Mouse (Mus musculus) small intestine, adult 2 months (tissue): ENCODE data around the gene Pou2f3. TPM values are rescaled to one million over a fixed set of nuclear protein-coding genes. Genes with fewer than 3 reads are reported as not detected.

Experiments used
- H3K27ac ChIP-seq: fragments of 200-500 bp; 2 replicates; pipeline ENCODE4 v1.5.1; 2012; ENCODE audit warnings: low read depth, low read length, control low read depth, inconsistent platforms; ENCODE audit not compliant: insufficient read depth
- H3K27me3 ChIP-seq: fragments of 200-500 bp; 2 replicates; pipeline ENCODE4 v1.6.1; 2012; ENCODE audit warnings: mild to moderate bottlenecking, moderate library complexity, low read length, inconsistent platforms; ENCODE audit not compliant: control insufficient read depth, insufficient read depth
- H3K36me3 ChIP-seq: fragments of 200-500 bp; 2 replicates; pipeline ENCODE4 v1.6.1; 2012; ENCODE audit warnings: mild to moderate bottlenecking, low read length, control low read depth, inconsistent platforms; ENCODE audit not compliant: control insufficient read depth, insufficient read depth
- H3K4me1 ChIP-seq: fragments of 200-500 bp; 2 replicates; pipeline ENCODE4 v1.6.1; 2012; ENCODE audit warnings: low read length, inconsistent platforms, mixed read lengths; ENCODE audit not compliant: control insufficient read depth, insufficient read depth, insufficient read length
- H3K4me3 ChIP-seq: fragments of 200-500 bp; 2 replicates; pipeline ENCODE4 v1.5.1; 2012; ENCODE audit warnings: low read depth, mild to moderate bottlenecking, control low read depth, inconsistent platforms, low read length, moderate library complexity
- CTCF ChIP-seq: fragments of 200-500 bp; IDR thresholded peaks from 2 replicates; pipeline ENCODE4 v1.5.1; 2012; ENCODE audit warnings: low read depth, mild to moderate bottlenecking, control low read depth, inconsistent platforms, low read length, moderate library complexity, mixed read lengths; ENCODE audit not compliant: insufficient replicate concordance, insufficient read length; ENCODE audit errors: extremely low read depth
- POLR2A ChIP-seq: fragments of 200-500 bp; IDR thresholded peaks from 2 replicates; pipeline ENCODE4 v1.6.1; 2012; ENCODE audit warnings: low read depth, mild to moderate bottlenecking, control low read depth, inconsistent platforms, low read length, moderate library complexity
- WGBS: fragments of 180-500 bp; shearing (Covaris S2); methylation state at CpG from one replicate; pipeline ENCODE4 v1.1.7; 2018; 5-methylcytosine and 5-hydroxymethylcytosine counted together
- polyA plus RNA-seq: library from polyadenylated mRNA; depleted of rRNA; stranded (reverse); fragments of >200 nt; gene quantifications from 2 replicates; pipeline ENCODE4 v1.2.3, GENCODE M21; 2012

The Pou2f3 gene
- polyA plus RNA-seq, 1 experiment = 1.2 TPM

DNA sequence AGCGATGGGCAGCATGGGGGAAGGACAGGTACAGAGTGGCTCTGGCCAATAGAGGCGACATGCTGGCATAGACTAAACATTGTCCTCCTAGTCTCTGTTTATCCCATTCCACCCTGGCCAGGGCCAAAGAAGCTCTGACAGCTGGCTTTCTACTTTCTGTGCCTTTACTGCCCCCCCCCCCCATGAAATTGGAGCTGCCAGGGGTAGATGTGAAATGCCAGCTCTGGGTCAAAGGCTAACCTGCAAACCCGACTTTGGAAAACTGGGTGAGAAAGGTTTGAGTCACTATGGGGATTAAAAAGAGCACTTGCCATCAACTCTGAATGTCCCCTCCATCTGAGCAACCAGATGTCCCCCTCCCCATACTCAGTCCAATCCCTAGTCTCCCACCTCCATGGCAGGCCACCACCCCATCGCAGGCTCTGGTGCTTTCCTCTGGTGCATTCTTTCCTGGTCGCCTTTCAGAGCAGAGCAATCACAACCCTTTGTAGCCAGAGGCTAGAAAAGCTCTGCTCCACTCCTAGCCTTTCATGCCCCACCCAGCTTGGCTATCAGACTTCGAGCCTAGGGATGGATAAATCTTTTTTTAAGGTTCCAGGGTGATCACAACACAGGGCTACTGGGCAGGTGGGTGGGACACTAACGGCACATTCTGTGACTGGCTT lies 27.1 kb upstream of the Pou2f3 start:
- no peak for TF ChIP-seq POLR2A
- TF ChIP-seq CTCF = no peak
- no peaks in the 10 kb centered on the region for H3K27me3 ChIP-seq
- H3K36me3 ChIP-seq = no peaks in the 10 kb centered on the region; the same call in 1 of the 2 replicates
- 42% methylated on average over 7 of the region's 7 CpGs for WGBS
- H3K4me1 ChIP-seq = peaks cover 12% of the 10 kb centered on the region; the same call in 1 of the 2 replicates
- H3K4me3 ChIP-seq = peak overlapping the region; percentile 22; the same call in 1 of the 2 replicates
- peak overlapping the region; percentile 62 for H3K27ac ChIP-seq

- 86% methylated on average over 7 of the region's 7 CpGs for WGBS
- TF ChIP-seq CTCF (no peak), POLR2A (no peak)
Measured at GRCm38 (mm10) chr9:43236576-43236975, 26.4 kb upstream of the Pou2f3 start.

DNA sequence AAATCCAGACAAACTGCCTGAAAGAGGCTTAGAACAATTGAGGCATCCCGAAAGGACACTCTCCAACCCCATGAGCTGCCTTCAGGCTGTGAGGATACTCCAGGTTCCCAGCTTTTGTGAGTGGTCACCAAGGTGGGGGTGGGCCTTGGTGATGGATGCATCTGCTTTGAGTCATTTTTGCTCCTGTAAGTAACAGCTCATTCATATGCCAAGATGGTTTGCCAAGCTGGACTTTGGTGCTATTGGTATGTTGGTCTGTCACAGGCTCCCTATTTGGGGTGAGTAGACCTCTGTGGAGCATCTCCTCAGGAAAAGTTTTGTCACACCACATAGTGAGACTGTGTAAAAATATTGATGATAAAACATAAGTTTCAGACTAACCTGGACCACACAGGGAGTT lies 25.9 kb upstream of the Pou2f3 start:
- 89% methylated on average over 1 of the region's 1 CpGs for WGBS
- Histone ChIP-seq H3K4me3 (no peak overlapping the region), H3K27me3 (no peaks in the 10 kb centered on the region), H3K4me1 (peaks cover 19% of the 10 kb centered on the region), H3K27ac (no peak overlapping the region), H3K36me3 (no peaks in the 10 kb centered on the region; the same call in 1 of the 2 replicates)
- TF ChIP-seq CTCF = no peak
- no peak for TF ChIP-seq POLR2A

More at GRCm38 (mm10) chr9:43236576-43236975, 26.4 kb upstream of the Pou2f3 start:
- Histone ChIP-seq H3K27ac (no peak overlapping the region), H3K4me3 (no peak overlapping the region), H3K27me3 (no peaks in the 10 kb centered on the region), H3K4me1 (peaks cover 15% of the 10 kb centered on the region), H3K36me3 (no peaks in the 10 kb centered on the region; the same call in 1 of the 2 replicates)

GRCm38 (mm10) chr9:43235336-43235735 lies 25.2 kb upstream of the Pou2f3 start:
- 68% methylated on average over 6 of the region's 6 CpGs for WGBS
- Histone ChIP-seq H3K27ac (no peak overlapping the region), H3K36me3 (peaks cover 1% of the 10 kb centered on the region; the same call in 1 of the 2 replicates), H3K4me3 (no peak overlapping the region), H3K27me3 (no peaks in the 10 kb centered on the region), H3K4me1 (peaks cover 24% of the 10 kb centered on the region)
- no peak for TF ChIP-seq CTCF
- no peak for TF ChIP-seq POLR2A

GRCm38 (mm10) chr9:43234496-43234895 lies 24.3 kb upstream of the Pou2f3 start:
- WGBS = 72% methylated on average over 5 of the region's 5 CpGs
- H3K36me3 ChIP-seq = peaks cover 1% of the 10 kb centered on the region; the same call in 1 of the 2 replicates
- H3K27me3 ChIP-seq = no peaks in the 10 kb centered on the region
- H3K27ac ChIP-seq = no peak overlapping the region
- H3K4me3 ChIP-seq = no peak overlapping the region
- TF ChIP-seq CTCF (no peak), POLR2A (no peak)
- peaks cover 29% of the 10 kb centered on the region for H3K4me1 ChIP-seq

DNA sequence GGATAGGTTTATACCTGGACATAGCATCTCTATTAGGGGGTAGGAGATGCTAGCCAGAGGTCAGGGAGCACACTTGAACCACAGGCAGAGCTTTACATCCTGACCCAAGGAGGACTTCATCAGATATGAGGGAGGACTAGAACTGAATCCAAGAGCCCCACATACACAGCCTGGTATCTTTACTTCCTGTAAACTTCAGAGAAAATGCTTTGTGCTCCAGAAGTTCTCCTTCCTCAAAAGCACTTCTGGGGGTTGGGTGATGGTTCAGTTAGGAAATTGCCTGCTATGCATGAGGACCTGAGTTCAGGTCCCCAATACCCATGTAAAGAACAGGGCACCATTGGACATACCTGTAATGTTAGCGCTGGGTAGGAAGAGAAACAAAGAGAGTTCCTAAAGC lies 23.3 kb upstream of the Pou2f3 start:
- no peak overlapping the region for H3K27ac ChIP-seq
- H3K4me3 ChIP-seq = no peak overlapping the region
- H3K4me1 ChIP-seq = peaks cover 39% of the 10 kb centered on the region
- TF ChIP-seq POLR2A (no peak), CTCF (no peak)
- 95% methylated on average over 1 of the region's 1 CpGs for WGBS
- H3K27me3 ChIP-seq = no peaks in the 10 kb centered on the region
- peaks cover 1% of the 10 kb centered on the region; the same call in 1 of the 2 replicates for H3K36me3 ChIP-seq

DNA sequence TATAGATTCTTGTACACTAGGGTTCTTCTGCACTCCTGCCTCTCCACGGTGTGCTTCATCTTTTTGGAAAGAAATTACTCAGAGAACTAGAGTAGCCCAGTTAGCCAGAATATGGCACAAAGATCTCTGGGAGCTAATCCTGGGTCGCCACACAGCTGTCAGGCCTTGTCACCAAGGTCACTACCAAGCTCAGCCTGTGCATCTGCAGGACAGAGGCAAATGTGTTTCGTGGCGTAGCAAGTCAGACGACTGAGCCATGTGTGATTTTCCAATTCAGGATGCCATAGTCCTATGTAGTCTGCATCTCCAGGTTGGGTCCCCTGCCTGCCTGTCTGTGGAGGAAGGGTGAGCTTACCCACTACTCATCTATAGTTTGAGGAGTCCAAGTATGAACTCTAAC lies 22.9 kb upstream of the Pou2f3 start:
- no peak for TF ChIP-seq POLR2A
- TF ChIP-seq CTCF = no peak
- WGBS = 66% methylated on average over 5 of the region's 5 CpGs
- Histone ChIP-seq H3K4me1 (peaks cover 39% of the 10 kb centered on the region), H3K27me3 (no peaks in the 10 kb centered on the region), H3K27ac (no peak overlapping the region), H3K36me3 (peaks cover 1% of the 10 kb centered on the region; the same call in 1 of the 2 replicates), H3K4me3 (no peak overlapping the region)
